Mouse (Mus musculus) fibroblast of lung, adult 2 months (primary cell): ENCODE results near the gene Ush2a.

Source experiments
- DNase-seq: peaks from one replicate; pipeline ENCODE4 v3.0.0-alpha.2; 2011; ENCODE audit warnings: low read depth

The Ush2a gene

DNA sequence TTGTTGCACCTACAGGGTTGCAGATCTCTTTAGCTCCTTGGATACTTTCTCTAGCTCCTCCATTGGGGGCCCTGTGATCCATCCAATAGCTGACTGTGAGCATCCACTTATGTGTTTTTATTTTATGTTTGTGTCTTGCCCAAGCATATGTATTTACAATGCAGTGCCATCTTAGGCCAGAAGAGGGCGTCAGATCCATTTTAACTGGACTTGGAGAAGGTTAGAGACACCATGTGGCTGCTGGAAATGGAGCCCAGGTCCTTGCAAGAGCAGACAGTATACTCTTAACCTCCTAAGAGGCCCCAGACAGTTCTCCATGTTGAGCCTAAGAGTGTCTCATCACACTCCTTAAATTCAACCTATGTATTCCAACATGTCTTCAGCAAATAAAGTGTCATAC lies 281.5 kb downstream of the Ush2a start:
- DNase-seq: no peak

- no peak for DNase-seq
Measured at GRCm38 (mm10) chr1:188549686-188550085, 287.9 kb downstream of the Ush2a start.

DNA sequence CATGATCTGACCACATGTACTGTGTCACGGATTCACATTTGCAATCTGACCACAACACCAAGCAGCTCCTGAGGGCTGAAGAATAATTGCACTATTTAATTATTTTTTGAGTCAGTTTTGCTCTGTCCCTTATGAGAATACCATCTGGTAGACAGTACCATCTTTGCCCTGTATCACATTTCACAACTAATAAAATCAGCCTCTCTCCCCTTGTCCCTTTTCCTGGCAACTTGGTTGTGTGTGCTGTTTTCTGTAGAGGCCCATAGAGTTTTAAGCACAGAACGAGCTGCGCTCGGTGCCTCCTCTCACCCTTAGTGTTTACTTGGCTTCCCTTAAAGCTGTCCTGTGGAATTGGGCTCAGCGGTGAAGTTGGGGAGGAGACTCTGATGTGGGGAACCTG lies 290.0 kb downstream of the Ush2a start:
- no peak for DNase-seq

DNA sequence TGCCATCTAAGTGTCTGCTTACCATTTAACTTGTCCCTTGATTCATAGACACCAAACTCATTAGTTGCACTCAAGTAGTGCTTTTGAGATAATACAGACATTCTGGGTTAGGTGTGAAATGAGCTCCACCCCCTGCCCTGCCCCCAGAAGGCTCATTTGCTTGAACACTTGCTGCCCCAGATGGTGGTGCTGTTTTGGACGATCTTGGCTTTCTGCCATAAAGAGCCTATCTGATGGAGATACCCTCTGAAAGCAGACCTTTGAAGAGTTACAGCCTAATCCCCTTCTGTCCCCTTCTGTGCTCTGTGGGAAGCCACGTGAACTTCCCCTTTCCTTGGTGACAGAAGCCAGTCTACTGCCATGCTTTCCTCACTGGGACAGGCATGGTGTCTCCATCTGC lies 297.1 kb downstream of the Ush2a start:
- no peak for DNase-seq

- no peak for DNase-seq
Measured at GRCm38 (mm10) chr1:188566229-188566628, 304.4 kb downstream of the Ush2a start.

DNA sequence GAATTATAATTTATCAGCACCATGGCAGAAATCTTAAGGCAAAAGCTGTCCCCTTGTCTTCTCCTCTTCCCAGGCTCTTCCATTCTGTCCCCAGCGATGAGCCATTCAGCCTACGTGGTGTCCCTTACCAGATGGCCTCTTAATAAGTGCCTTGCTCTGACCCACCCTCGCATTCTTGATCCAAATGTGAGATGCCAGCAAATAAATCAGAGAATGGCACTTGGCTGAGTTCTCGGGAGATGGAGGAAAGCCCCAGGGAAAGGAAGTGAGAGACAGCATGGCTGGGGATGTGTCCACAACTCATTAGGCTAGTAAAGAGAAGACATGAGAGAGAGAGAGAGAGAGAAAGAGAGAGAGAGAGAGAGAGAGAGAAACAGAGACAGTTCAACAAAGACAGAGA lies 305.7 kb downstream of the Ush2a start:
- no peak for DNase-seq

- no peak for DNase-seq
Measured at GRCm38 (mm10) chr1:188568295-188568961, 306.6 kb downstream of the Ush2a start.

- no peak for DNase-seq
Measured at GRCm38 (mm10) chr1:188576246-188576747, 314.5 kb downstream of the Ush2a start.

GRCm38 (mm10) chr1:188577376-188577775 lies 315.6 kb downstream of the Ush2a start:
- DNase-seq: no peak

- no peak for DNase-seq
Measured at GRCm38 (mm10) chr1:188581136-188581535, 319.3 kb downstream of the Ush2a start.

DNA sequence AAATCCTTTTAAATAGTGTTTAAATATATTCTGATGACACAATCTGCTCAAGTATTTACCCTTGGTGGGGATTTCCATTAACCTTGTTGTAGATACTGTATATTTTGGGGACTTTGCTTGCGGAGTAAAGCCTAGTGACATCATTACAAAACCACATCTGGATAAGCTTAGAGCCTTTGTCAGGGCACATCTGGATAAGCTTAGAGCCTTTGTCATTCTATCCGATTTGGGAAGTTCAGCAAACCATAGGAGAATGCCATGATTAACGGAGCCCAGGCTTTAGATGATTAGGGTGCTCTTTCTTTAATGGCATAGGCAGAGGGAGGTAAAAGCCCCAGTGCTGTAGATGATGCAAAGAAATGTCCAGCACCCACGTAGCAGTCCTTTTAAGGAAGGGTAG lies 333.4 kb downstream of the Ush2a start:
- DNase-seq: no peak

DNA sequence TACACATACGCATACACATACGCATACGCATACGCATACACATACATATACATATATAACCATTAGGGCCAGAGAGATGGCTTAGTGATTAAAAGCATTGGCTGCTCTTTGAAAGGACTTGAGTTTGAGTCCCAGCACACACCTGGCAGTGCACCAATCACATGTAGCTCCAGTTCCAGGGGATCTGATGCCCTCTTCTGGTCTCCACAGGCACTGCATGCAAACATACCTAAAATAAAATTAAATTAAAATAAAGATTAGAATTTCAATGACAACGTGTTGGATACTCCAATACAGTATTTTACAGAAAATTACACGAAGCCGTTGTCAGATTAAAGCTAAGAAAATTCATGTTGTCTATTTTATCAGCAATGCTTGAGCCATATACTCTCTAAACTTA lies 336.2 kb downstream of the Ush2a start:
- no peak for DNase-seq

GRCm38 (mm10) chr1:188599134-188599533 lies 337.3 kb downstream of the Ush2a start:
- DNase-seq: no peak

- DNase-seq: no peak
Measured at GRCm38 (mm10) chr1:188606450-188606849, 344.6 kb downstream of the Ush2a start.

GRCm38 (mm10) chr1:188616547-188616946 lies 354.7 kb downstream of the Ush2a start:
- no peak for DNase-seq

DNA sequence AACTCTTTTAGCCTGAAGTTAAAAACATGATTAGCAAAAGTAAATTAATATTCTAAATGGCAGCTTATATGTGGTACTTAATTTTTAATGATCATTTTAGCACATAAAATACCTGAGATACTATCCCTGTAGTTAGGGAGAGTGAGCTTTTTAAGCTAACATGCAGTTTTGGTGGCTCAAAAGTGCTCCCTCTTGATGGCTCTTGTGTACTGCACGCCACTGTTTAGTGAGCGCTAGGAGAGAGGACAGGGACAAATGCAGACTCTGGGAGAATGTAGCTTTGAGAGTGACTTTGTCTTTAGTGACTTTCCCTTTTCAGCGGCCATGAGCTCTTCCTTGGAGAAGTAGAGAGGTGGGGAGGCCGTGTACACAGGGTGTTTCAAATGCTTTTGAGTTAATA lies 371.9 kb downstream of the Ush2a start:
- DNase-seq: no peak

DNA sequence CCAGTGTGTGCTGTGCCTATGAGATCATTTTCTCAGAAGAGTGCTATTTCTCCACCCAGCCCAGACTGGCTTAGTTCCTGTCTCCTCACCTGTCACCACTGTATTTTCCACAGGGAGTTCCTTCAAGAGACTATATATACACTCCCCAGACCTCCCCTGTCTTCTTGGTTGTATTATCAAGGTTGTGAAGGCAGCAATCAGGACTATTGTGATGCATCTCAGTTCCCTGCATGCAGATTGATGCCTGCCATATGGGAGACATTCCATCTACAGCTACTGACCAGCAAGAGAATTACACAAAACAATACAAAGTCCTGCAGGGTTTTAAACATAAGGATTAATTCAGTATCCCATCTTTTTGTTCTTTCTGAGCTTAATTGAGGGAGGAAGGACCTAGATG lies 377.8 kb downstream of the Ush2a start:
- no peak for DNase-seq

- no peak for DNase-seq
Measured at GRCm38 (mm10) chr1:188643156-188643555, 381.3 kb downstream of the Ush2a start.

GRCm38 (mm10) chr1:188653001-188653400 lies 391.2 kb downstream of the Ush2a start:
- no peak for DNase-seq

DNA sequence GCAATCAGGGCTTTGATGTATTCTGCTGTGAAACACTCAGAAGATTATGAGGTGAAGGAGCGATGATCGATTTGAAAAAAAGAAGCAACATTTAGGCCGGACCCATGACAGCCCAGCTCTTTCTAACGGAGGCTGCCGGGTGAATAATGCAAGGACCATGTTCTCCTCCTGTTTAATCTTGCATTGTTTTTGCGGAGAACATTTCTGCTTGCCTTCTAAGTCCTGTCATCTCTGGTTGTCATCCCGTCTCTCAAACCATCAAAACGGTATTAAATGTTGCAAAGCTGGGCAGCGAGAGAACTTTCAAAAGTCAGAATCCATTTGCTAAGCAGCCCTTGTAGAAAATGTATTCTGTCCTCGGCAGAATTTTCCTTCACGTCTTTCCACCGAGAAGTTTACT lies 394.3 kb downstream of the Ush2a start:
- no peak for DNase-seq

GRCm38 (mm10) chr1:188659159-188659558 lies 397.3 kb downstream of the Ush2a start:
- DNase-seq: no peak

- no peak for DNase-seq
Measured at GRCm38 (mm10) chr1:188660339-188660738, 398.5 kb downstream of the Ush2a start.

- no peak for DNase-seq
Measured at GRCm38 (mm10) chr1:188660882-188661281, 399.1 kb downstream of the Ush2a start.

DNA sequence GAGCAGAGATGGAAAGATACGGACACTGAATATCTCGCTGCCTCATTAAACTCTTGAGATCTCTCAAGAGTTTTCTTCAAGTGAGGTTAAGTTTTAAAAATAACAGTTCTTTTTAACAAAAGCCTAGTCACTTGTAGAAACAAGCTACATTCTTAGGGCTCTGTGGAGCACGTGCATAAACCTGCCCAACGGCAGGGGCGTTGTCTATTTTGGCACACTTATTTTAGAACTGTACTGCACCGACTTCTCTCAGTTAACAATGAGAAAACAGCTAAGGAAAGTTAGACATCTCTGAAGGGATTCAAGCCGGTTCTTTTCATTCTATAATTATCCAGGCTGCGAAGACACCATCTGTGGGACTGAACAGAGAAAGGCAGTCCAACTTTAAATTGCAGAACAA lies 405.6 kb downstream of the Ush2a start:
- DNase-seq: no peak
